Mouse (Mus musculus) neural tube, embryonic 10.5 days (tissue): ENCODE measurements around the gene Cap1.

ENCODE experiments used
- DNase-seq: peaks from one replicate; pipeline ENCODE4 v3.0.0-alpha.2; 2017; ENCODE audit warnings: low spot score; ENCODE audit errors: extremely low spot score

Gene Cap1

GRCm38 (mm10) chr4:122887336-122887735 is 1.5 kb upstream of the Cap1 start:
- DNase-seq: no peak

DNA sequence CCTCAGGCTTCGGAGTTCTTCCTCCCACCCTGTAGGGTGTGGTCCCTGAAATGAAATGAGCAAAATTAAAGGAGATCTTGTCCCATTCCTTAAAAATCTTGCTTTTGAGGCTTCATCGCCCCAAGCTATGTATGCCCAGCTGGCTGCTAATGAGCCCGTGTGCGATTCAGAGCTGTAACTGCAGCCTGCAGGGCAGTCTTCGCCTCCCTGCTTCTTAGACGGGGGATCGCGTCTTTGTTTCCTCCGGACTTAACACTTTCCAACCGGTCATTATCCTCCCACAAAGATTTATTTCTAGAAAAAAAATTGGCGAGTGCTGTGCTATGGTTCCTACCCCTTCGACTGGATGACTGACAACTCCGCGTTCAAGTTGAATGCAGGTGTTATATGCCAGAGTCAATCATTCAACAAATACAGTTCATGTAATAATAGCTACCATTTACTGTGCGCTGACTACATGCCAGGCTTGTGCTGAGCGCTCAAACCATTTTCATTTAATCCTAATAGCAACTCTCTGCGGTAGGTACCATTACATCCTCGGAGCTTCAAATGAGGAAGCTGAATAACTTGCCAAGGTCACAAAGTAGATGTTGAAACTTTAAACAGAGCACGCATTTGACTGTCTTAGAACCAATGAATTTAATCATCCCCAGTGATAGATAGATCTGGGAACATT is 861 bp upstream of the Cap1 start:
- DNase-seq: no peak

GRCm38 (mm10) chr4:122884481-122885340 is 1.1 kb downstream of the Cap1 start:
- no peak for DNase-seq

DNA sequence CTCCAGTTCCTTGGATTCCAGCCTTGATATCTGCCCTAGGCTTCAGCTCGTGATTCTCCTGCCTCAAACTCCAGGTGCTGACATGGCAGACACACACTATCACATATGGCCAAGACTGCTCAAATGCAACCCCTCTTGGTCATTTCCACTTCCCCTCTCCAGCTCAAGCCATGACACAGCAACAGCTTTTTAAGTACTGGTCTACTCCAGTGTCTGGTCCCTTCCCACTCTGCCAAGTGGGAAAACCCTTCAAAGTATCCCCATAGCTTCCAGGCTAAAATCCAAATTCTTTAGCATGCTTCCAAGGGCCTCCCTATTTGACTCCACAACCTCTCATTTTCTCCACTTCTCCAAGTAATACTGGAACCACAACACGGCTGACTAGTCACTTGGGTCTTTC is 1.8 kb downstream of the Cap1 start:
- DNase-seq: no peak

DNA sequence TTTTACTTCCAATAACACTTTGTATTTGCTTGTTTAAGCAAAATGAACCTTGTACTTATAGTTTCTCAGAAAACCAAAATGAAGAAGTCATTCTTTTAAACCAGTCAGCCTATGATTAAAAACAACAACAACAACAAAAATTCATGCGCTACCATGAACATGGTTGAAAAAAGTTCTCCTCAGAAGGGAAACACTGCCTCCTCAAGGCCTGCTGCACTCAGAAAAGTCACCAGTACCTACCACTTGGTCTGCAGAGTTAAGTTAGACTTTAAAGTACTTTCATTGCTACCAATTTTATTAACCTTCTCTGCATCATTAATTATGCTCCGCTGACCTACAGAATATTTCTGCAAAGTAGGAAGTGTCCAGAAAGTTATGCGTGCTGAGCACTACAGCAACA is 2.6 kb downstream of the Cap1 start:
- DNase-seq: no peak

DNA sequence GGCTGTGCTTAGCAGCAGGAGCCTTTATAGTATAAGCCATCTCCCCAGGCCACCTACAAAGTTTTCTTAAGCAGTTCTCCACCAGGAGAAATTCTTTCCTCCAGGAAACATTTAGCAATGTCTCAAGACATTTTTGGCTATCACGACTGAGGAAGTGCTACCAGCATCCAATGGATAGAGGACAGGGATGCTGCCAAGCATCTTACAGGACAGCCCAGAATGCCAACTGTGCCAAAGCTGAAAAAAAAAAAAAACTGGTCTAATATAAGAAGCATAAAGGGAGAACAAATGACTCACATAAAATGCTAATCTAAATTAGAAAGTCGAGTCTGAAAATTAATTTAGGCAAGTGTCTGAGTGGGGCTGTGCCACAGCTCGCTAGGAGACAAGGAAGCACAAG is 3.3 kb downstream of the Cap1 start:
- no peak for DNase-seq

- DNase-seq: no peak
Observed at GRCm38 (mm10) chr4:122878333-122879070, 7.4 kb downstream of the Cap1 start.

DNA sequence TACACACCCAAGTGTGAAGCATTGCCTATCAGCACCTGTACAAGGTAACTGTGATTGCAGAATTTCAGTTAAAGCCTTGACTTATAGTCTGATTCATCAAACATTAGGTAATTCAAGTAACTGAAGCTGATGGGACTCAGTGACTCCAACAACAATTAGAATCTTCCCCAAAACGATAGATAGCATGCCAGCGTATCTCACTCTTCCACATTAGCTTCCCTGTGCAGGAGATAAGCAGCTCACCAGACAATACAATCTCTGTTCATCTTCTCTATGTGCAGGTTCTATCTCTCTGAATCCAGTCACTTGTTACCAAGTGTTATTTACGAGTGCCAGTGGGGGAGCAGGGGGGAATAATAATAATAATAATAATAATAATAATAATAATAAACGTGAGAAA is 12.3 kb downstream of the Cap1 start:
- DNase-seq: no peak

GRCm38 (mm10) chr4:122873003-122873402 is 12.9 kb downstream of the Cap1 start:
- DNase-seq: no peak

DNA sequence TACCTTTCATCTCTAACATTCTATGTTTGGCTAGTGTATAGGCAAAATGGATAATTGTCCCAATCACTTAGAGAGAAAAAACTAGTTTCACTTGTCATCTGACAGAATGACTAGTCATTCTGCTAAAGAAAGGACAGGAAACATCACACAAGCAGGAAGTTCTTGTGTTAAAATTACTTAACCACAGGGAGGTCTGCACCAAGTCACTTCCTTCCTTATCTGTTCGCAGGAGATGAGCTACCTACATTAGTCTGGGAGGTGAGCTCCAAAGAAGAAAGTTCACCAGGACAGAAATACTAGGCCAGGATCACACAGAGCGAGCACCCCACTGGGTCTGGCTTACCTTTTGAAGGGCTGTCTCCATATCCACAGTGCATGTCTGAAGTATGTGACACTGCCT is 13.9 kb downstream of the Cap1 start:
- no peak for DNase-seq

- no peak for DNase-seq
Observed at GRCm38 (mm10) chr4:122871269-122871668, 14.6 kb downstream of the Cap1 start.

GRCm38 (mm10) chr4:122870741-122871140 is 15.1 kb downstream of the Cap1 start:
- DNase-seq: no peak

DNA sequence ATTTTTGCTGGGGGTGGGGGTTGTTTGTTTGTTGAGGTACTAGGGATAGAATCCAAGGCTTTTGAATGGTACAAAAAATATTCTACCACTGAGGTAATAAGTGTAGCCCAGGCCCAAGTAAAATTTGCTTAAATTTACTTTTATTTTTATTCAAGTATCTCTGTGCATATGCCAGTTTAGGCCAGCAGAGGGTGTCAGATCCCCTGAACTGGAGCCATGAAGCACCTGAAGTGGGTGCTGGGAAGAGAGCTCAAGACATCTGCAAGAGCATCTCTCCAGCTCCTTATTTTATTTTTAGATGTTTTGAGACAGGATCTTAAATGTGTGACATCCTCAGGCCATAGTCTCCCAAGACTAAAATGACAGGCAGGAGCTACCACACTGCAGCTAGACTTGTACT is 15.8 kb downstream of the Cap1 start:
- DNase-seq: no peak

DNA sequence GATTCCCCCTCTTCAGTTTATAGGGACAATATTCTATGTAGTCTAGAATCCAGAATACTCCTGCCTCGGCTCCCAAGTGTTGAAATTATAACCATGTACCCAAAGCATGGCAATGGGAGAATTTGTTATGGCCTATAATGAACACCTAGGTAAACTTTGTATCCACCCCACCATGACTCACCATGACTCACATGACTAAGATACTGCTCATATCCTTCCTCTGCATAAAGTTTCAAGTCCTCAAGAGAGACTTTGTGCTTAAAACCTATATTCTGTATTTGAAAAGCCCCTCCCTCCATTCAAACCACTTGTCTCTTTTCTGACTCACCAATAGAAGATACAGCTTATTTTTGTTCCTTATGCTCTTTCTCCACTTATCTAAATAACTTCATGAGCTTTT is 17.8 kb downstream of the Cap1 start:
- no peak for DNase-seq

DNA sequence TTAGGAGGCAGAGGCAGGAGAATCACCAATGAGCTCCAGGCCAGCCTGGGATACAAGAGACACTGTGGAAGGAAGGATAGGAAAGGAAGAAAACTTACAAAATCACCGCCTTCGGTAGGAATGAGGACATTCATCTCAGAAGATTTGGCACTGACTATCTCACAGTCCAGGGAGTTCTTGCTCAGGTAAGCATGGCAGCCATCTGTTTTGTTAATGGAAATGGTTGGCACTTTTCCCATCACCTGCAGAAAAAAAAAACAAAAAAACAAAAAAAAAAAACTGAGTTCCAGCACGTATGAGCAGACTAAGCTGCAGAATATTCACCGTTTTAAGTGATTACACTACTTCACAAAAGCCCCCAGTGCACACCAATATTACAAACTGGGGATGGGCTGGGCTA is 24.0 kb downstream of the Cap1 start:
- DNase-seq: no peak

GRCm38 (mm10) chr4:122859096-122859674 is 26.7 kb downstream of the Cap1 start:
- DNase-seq: no peak

GRCm38 (mm10) chr4:122857909-122858308 is 27.9 kb downstream of the Cap1 start:
- no peak for DNase-seq

- DNase-seq: no peak
Observed at GRCm38 (mm10) chr4:122854770-122855169, 31.1 kb downstream of the Cap1 start.

- DNase-seq: no peak
Observed at GRCm38 (mm10) chr4:122853691-122854090, 32.2 kb downstream of the Cap1 start.

GRCm38 (mm10) chr4:122851535-122851934 is 34.3 kb downstream of the Cap1 start:
- DNase-seq: no peak

DNA sequence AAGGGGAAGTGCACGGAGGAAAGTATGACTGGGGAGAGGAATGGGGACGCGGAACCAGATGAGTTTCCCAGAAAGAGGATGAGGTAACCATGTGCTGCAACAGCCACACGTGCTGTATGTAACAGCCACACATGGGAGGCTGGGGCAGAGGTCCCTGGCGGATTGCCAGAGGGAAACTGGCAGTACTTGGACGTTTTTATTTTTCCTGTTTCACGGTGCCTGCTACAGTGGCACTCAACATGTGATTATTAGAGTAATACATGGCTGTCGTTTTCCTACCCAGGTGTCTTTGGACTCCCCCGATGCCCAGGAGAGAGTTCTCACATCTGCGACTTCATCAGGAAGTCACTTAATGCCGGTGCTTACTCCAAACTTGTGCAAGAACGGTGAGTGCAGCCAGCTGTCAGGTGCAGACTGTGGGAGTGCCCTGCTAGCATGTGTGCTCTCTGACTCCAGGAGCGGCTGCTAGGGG is 37.7 kb downstream of the Cap1 start:
- DNase-seq: no peak

GRCm38 (mm10) chr4:122838416-122838815 is 47.4 kb downstream of the Cap1 start:
- DNase-seq: no peak
